Mouse (Mus musculus) adipocyte (in vitro differentiated cells): Measurements from ENCODE around the gene Stx7.

Experiments used
- DNase-seq: peaks from one replicate; pipeline ENCODE4 v3.0.0-alpha.2; 2016; ENCODE audit warnings: low spot score

Stx7 gene

GRCm38 (mm10) chr10:24167978-24168583 lies 19.0 kb downstream of the Stx7 start:
- DNase-seq, result no peak

GRCm38 (mm10) chr10:24168854-24169253 lies 19.8 kb downstream of the Stx7 start:
- no peak for DNase-seq

GRCm38 (mm10) chr10:24171906-24172459 lies 22.9 kb downstream of the Stx7 start:
- DNase-seq, result no peak

- DNase-seq, result peak; percentile 77
Observed at GRCm38 (mm10) chr10:24173210-24174001, 24.3 kb downstream of the Stx7 start.

- DNase-seq, result no peak
Observed at GRCm38 (mm10) chr10:24190392-24190791, 41.3 kb downstream of the Stx7 start.

- peak; percentile 20 for DNase-seq
Observed at GRCm38 (mm10) chr10:24191977-24192376, 42.9 kb downstream of the Stx7 start.

- DNase-seq, result no peak
Observed at GRCm38 (mm10) chr10:24199303-24199702, 50.2 kb downstream of the Stx7 start.

GRCm38 (mm10) chr10:24200099-24200498 lies 51.0 kb downstream of the Stx7 start:
- DNase-seq, result no peak

- peak; percentile 26 for DNase-seq
Observed at GRCm38 (mm10) chr10:24210075-24210474, 61.0 kb downstream of the Stx7 start.

GRCm38 (mm10) chr10:24213297-24213696 lies 64.2 kb downstream of the Stx7 start:
- no peak for DNase-seq

- DNase-seq, result no peak
Observed at GRCm38 (mm10) chr10:24217558-24218268, 68.6 kb downstream of the Stx7 start.

- peak; percentile 37 for DNase-seq
Observed at GRCm38 (mm10) chr10:24220931-24221330, 71.8 kb downstream of the Stx7 start.

GRCm38 (mm10) chr10:24222911-24223310 lies 73.8 kb downstream of the Stx7 start:
- no peak for DNase-seq

GRCm38 (mm10) chr10:24223449-24224143 lies 74.5 kb downstream of the Stx7 start, which contains the start of gene Moxd1:
Moxd1 (plus strand) TSS chr10:24223517.
- no peak for DNase-seq

GRCm38 (mm10) chr10:24224591-24224990 lies 75.5 kb downstream of the Stx7 start:
- DNase-seq, result no peak

- DNase-seq, result no peak
Observed at GRCm38 (mm10) chr10:24228318-24229183, 79.4 kb downstream of the Stx7 start.

- no peak for DNase-seq
Observed at GRCm38 (mm10) chr10:24232281-24232680, 83.2 kb downstream of the Stx7 start.

GRCm38 (mm10) chr10:24235426-24236283 lies 86.6 kb downstream of the Stx7 start:
- DNase-seq, result no peak
